Mouse (Mus musculus) cerebellum, postnatal 10 days (tissue): ENCODE measurements around the gene Vcam1.

Experiments used
- DNase-seq, 2 experiments: peaks; one replicate each; pipeline ENCODE4 v3.0.0; 2021; ENCODE audit warnings: mixed read lengths in 2 of 2

Vcam1 gene

GRCm38 (mm10) chr3:116080166-116080788, 49.2 kb downstream of the Vcam1 start:
- DNase-seq: no peak

- no peak for DNase-seq
Measured at GRCm38 (mm10) chr3:116078490-116078889, 51.0 kb downstream of the Vcam1 start.

GRCm38 (mm10) chr3:116076739-116077138, 52.7 kb downstream of the Vcam1 start:
- DNase-seq: no peak

GRCm38 (mm10) chr3:116072584-116072983, 56.9 kb downstream of the Vcam1 start:
- no peak for DNase-seq

GRCm38 (mm10) chr3:116062141-116062540, 67.3 kb downstream of the Vcam1 start:
- no peak for DNase-seq

- no peak for DNase-seq
Measured at GRCm38 (mm10) chr3:116060320-116060719, 69.2 kb downstream of the Vcam1 start.
